Mouse (Mus musculus): Measurements from ENCODE around the gene Zcchc24.

Zcchc24 gene

DNA sequence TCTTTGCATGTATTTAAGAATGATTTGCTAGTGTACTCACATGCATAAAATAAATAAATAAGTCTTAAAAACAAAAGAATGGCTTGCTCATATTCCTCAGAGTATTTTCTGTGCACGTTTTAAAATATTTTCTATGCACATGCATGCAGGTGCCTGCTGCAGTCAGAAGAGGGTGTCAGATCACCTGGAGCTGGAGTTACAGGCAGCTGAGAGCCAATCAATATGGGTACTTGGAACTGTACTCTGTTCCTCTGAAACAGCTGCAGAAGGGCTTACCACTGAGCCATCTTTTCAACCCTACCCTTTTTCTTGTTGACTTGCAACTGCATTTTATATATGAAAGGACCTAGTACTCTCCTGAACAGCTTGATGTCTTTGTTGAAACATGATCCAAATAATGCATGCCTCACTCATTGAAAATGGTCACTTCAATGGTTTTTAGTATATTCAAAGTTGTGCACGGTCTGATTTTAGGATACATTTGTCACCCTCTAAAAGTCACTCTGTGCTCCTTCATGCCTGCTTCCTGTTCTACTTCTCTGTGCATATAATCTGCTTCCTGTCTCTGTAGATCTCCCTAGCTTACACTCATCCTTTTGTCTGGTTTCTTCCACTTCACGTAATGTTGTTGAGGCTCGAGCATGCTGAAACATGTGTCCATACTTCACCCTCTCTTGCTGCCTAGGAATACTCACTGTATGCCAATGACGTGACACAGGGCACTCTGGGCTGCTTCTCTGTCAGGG lies 47.7 kb downstream of the Zcchc24 start:
- in situ Hi-C loops (cut with MboI; ENCODE audit: low sequenced_read_pairs), result no loop called here

DNA sequence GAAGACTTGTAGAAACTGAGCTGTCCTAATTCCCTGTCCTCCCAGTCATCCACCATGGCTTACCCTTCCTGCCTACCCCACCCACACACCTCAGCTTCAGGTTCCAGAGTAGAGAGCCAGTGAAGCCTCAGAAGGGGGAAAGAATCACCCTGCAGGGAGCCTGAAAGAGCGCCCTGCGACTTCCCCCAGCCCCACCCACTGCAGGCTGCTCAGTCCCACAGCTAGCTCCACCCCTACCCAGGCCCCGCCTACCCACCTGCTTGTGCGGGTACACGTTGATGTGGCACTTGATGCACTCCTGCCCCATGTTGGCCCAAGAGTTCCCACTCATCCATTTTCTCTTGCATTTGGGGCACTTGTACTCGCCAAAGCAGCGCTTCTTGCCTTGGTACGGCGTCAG lies 49.5 kb downstream of the Zcchc24 start:
- in situ Hi-C loops (cut with MboI; ENCODE audit: low sequenced_read_pairs), result no loop called here

DNA sequence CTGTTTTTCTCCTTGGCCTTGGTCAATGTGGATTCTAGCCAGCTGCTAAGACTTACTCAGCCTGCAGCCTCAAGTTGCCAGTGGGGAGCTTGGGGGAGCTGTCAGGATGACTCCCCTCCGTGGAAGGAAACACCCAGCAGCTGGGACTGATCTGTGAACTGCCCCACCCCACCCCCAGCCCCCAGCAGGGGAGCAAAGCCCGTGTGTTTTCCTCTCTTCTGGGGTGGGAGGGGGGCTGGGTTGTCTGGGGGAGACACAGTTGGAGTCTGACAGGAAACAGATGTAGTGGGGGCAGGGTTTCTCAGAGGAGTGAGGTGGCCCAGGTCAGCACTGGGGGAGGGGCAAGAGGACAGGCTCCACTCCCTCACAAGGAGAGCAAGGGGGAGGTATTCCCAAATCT lies 50.4 kb downstream of the Zcchc24 start:
- in situ Hi-C loops (cut with MboI; ENCODE audit: low sequenced_read_pairs), result no loop called here

DNA sequence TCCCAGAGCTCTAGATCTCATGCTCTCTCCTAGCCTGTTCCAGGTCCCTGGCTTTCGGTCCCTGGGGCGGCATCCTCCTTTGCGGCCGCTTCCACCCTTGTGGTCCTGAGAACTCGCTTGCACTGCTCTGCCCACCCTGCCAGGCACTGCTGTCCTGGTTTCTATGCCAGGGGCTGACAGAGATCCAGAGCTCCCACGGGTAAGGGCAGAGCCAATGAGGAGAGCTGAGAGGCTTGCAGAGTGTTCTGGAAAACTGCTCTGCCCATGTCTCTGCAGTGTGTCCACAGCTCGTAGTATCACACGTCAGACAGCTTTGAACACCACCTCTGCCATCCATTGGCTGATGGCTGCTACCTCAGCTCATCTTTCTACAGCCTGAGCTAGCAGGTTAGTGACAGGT lies 51.1 kb downstream of the Zcchc24 start:
- in situ Hi-C loops (cut with MboI; ENCODE audit: low sequenced_read_pairs), result no loop called here

DNA sequence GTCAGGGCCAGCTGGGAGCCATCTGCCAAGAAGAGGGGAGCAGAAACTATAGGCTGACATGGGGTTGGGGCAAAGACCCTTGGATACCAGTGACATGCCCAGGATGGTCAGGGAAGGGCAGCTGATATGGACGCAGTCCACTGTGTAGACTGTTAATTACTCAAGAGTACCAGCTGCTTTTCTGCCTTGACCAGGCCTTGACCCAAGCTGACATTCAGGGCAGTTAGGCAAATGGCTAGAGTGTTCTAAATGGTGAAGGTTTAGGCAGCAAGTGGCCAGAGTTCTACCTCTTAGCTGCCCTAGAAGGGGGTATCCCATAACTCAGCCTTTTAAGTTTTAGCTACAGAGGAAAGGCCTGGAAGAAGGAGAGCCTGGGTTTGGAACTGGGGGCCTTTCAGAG lies 52.3 kb downstream of the Zcchc24 start:
- in situ Hi-C loops (cut with MboI; ENCODE audit: low sequenced_read_pairs), result no loop called here

DNA sequence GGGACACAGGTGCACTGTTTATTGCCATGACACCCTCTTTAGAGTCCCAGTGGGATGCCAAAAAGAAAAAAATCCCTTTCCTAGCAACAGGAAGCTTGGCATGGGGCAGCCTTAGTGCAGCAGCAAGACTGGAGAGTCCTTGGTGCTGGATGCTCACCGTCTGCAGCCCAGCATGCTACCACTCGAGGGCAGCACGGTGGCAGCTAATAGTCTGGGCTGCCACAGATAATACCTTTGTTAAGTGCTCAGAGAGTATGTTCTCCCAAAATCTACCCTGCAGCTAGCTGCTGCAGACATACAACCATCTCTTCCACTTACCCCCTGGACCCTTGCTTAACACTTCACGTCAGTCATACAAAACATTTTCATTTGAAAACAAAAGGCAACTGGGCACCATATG lies 55.4 kb downstream of the Zcchc24 start:
- in situ Hi-C loops (cut with MboI; ENCODE audit: low sequenced_read_pairs), result no loop called here

DNA sequence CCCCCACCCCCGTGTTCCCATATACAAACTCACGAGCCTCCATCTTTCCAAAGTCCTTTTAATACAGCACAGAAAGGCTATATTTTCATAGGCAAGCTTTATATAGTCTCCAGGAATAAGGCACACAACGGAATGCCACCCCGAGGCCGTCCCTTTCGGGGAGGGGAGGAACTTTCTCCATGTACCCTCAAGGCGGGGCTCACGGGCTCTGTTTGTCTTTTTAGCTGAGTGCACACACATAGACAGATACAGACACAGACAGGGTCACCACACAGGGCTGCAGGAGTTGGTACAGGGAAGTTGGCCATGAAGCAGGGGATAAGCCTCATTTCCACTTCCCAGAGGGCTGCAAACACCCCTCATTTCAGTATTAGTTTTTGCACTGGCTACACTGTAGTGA lies 57.2 kb downstream of the Zcchc24 start:
- in situ Hi-C loops (cut with MboI; ENCODE audit: low sequenced_read_pairs), result no loop called here

DNA sequence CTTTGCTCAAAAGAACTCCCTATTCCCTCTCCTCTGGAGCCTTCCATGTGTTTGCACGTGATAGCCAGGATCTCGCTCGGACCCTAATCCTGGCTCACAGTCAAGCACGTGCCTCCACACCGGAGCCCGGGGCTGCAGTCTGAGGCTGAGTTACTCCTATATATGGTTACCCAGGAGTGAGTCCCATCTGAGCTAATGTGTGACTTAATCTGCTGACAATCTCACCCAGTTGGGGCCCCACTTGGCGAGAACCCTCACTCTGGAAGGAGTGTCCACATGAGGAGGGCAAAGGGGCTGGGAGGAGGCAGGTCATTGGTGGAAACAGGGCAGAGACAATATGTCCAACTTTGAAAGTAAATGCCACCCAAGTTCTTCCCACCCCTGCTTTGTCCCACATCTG lies 57.7 kb downstream of the Zcchc24 start:
- in situ Hi-C loops (cut with MboI; ENCODE audit: low sequenced_read_pairs), result no loop called here

DNA sequence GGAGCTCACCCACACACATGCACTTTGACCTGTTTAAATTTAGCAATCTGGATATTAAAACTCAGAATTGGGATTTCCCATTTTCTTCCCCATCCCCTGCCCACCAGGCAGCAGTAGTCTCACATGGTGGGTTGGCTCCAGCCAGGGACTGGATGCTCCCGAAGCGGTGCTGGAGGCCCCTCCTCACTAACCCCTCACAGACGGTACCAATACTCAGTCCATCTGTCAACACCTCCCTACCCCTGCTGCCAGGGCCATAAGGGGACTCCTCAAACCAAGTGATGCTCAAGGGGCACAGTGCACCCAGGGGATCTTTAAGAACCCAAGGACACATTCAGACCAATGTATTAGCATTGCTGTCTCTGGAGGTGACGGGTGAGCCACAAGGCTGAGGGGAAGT lies 58.2 kb downstream of the Zcchc24 start:
- in situ Hi-C loops (cut with MboI; ENCODE audit: low sequenced_read_pairs), result no loop called here

DNA sequence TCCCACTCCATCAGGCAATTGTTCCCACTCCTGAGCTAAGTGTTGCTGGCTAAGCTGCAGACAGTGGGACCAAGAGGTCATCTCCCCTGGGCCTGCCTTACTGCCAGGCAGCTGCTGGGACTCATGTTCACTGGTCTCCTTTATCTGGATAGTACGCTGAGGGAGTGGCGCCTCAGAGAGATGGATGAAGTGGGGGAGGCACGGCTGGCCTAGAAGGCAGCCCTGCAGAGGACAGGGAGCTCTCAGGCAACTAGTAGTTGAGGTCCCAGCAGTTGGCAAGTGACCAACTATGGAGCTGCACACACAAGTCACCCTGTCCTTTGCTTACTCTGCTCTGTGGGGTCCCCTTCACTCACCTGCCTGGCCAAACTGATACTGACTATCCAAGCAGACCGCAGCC lies 58.8 kb downstream of the Zcchc24 start:
- in situ Hi-C loops (cut with MboI; ENCODE audit: low sequenced_read_pairs), result no loop called here

DNA sequence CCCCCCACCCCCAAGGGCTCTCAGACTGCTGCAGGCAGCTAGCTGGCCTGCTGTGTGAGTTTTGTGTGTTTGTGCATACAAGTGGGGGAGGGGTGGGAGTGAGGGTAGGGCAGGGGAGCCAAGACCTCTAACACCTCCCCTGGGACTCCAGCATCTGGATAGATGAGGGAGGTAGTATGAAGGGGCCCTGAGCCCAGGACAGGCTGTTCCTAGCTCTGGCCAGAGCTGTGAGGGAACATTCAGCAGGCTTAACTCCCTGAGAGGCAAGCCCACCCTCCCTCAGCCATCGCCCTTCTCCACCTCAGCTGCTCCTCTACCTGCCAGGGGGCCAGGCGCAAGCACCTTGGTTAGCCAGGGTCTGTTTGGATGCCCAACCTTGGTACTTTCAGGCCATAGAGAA lies 59.9 kb downstream of the Zcchc24 start:
- in situ Hi-C loops (cut with MboI; ENCODE audit: low sequenced_read_pairs), result no loop called here

DNA sequence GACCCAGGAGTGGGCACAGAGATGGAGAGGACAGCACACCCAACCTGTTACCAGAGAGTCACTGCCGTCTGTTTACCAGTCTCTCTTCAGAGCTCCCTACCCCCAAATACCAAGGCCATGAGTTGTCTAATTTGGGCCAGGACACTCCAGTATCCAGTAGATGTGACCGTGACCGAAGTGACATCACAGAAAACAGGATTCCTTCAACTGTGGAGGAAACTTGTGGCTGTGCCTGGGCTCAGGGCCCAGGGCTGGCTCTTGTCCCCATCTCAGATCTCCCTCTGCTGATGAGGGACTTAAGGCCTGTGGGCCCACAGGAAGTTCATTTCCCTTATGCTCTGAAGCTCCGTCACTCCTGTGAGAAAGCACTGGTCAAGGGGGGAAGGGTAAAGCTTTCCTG lies 60.4 kb downstream of the Zcchc24 start:
- in situ Hi-C loops (cut with MboI; ENCODE audit: low sequenced_read_pairs), result no loop called here

DNA sequence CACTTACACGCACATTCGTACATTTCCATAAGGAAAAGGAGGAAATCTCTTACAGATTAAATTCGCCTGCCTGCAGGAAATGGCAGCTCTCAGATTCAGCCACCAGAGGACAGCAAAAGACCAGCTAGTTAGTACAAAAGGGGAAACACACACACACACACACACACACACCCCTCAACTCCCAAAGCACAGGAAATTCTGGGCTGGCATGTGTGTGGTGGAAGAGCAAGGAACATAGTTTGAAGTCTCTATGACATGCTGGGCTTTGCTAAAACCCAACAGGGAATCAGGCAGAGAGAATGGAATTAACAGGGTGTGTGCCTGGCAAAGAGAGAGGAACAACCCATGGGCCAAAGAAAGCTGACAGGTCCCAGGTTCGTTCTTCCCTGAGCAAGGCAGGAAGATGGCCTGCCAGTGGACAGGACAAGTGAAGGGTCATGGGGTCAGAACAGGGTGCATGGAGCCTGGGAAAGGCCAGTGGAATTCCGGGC lies 61.1 kb downstream of the Zcchc24 start:
- in situ Hi-C loops (cut with MboI; ENCODE audit: low sequenced_read_pairs), result no loop called here

DNA sequence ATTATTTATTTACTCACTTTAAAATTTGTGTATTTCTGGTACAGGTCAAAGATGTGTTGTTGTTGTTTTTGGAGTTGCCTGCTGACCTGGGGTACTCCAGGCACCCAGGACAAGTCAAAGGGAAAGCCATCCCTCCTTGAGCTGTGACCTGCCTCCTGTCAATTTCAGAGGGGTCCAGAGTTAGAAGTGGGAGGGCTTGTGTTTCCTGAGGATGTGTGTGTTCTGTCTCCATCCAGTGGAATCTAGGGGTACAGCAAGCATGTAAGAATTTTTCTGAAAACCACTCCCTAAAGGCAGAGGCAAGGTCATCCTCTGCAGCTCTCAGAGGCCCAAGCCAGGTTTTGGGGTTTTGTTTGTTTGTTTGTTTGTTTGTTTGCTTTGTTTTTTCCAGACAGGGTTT lies 66.9 kb downstream of the Zcchc24 start:
- in situ Hi-C loops (cut with MboI; ENCODE audit: low sequenced_read_pairs), result no loop called here

DNA sequence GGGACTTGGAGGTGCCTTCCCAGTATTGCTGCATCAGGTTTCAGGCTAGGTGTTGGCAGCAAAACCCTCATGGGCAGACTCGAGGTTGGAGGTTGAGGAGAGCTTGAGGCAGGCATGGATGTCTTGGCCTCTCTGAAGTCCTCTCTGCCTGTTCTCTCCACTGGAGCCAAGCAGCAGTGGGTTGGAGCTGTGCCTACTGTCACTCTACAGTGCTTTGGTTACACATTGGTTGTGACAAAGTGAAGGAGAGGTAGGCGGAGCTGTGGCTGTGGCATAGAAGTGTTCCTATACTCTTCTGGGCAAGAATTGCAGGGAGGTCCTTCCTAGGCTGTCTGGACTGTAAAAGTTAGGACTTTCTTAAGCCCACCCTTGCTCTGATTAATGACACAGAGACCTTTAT lies 72.5 kb downstream of the Zcchc24 start:
- in situ Hi-C loops (cut with MboI; ENCODE audit: low sequenced_read_pairs), result no loop called here

DNA sequence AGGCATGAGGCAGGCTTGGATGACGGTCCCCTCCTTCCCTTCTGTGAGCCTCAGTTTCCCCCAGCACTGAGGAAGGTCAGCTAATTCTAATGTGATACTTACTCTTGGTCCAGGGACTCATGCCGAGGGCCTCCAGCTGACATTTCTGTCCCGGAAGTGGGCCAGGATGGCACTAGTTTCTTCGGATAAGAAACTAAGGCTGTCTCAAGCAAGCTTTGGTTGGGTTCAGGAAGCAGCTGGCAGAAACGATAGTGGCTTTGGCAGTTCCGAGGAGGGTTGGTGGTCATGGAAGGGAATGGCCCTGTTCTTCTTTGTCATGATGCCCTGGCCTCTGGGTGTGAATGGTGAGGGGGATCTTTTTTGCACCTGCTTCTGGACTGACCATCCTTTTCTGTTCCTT lies 73.8 kb downstream of the Zcchc24 start:
- in situ Hi-C loops (cut with MboI; ENCODE audit: low sequenced_read_pairs), result no loop called here

DNA sequence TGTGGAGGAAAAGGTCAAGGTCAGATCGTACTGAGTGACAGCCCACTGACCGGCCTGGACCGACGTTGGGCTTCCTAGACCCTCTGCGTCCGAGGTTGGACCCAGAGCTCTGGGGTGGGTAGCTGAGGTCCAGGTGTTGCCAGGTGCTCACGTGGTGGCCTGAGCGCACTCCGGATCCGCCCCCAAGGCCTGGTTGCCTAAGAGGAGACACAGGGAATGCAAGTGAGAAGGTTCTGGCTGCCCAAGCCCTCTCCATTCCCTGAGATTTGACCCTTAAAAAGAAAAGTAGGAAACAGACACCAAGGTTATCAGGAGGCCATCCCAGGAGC lies 74.3 kb downstream of the Zcchc24 start:
- in situ Hi-C loops (cut with MboI; ENCODE audit: low sequenced_read_pairs), result no loop called here

DNA sequence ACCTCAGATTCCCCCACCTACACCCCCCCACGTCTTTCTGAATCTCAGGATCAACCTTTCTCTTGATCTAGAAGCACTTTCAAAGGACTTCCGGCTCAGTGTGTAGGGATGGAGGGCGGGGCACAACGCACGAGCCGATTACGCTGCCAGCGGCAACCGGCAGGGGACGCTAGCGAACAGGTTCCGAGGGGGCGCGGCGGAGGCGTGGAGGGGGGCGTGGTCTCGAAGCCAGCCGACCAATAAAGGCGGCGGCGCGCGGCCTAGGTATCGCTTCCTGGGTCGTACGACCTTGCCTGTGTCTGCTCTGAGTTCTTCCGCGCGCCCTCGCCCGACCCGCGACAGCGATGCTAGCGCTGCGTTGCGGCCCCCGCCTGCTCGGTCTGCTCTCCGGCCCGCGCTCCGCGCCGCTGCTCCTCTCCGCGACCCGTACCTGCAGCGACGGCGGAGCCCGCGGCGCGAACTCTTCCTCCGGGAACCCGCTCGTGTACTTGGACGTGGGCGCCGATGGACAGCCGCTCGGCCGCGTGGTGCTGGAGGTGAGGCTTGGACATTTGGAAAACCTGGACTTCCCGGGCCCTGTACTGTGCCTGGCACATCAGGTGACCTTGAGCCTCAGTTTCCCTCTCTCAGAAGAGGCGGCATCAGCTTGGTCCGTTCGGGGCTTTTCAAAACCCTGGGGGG lies 74.8 kb downstream of the Zcchc24 start, which contains the start of gene Ppif:
Gene Ppif, plus strand, starts transcription at position 267 of the 681 bp plus-strand sequence.
- in situ Hi-C loops (cut with MboI; ENCODE audit: low sequenced_read_pairs), result no loop called here

DNA sequence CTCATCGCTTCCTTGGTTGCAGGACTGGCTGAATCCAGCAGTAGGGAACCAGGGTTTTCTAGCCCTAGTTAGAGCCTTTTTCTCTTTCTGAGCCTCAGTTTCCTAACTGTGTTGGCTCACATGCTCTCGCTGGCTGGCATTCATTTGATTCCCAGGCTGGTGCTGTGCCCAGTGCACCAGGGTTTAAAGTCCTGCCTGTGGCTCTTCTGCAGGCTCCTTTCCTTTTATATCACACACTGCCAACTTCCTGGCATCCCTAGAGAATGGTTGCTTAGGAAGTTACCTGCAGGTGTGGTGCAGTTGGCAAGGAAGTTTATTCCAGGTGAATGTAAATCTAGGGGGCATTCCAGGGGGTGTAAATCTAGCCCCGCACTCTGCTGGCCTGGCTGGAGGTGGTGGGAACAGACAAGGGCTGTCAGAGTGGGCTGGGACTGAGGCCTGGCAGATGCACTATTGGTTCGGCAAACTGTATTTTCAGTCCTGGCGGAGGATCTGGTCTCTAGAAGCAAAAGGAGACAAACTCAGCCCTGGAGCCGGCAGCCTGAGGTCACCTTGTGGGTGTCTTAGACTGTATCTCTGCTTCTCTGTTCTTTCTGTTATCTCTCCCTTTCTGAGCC lies 75.5 kb downstream of the Zcchc24 start:
- in situ Hi-C loops (cut with MboI; ENCODE audit: low sequenced_read_pairs), result no loop called here

DNA sequence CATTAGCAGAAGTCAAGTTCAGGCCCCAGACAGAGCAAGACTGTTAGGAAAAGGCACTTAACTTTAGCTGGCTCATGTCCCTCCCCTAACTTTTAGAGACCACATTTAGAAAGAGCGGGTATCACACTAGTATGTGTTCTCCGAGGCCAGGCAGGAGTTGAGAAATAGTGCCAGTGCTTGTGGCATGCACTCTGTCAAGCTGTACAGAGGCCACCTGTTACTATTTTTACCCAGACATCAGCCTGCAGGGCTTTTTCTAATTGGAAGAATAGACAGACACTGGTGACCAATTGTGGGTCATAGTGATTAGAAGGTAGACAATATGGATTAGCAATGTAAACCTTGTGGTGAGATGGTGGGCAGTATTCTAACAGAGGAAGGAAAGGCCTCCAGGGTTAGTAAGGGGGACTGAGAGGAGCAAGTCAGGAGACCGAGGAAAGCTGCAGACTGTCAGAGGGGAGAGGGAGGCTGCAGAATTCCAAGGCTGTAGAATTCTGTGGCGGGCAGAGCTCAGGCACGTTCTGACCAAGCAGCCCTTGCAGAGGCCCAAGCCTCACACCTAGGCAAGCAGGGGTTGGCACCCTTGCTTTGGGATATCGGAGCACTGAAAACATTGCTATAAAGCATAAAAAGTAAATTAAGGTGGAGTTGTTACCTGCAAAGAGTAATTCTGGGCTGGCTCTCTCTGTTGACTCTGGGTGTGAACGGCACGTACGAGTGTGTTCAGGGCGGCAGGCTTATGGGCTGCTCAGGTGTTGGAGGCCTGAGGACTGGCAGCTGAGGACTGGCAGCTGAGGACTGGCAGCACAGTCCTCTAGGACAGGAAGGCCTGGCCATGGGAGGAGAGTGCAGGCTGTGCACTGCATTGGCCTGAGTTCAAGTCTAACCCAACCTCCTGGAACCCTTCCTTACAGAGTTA lies 81.6 kb downstream of the Zcchc24 start:
- in situ Hi-C loops (cut with MboI; ENCODE audit: low sequenced_read_pairs), result no loop called here

Data from CH12F3 (cell line).